Mouse (Mus musculus): ENCODE results near the gene Lsm4.

DNA sequence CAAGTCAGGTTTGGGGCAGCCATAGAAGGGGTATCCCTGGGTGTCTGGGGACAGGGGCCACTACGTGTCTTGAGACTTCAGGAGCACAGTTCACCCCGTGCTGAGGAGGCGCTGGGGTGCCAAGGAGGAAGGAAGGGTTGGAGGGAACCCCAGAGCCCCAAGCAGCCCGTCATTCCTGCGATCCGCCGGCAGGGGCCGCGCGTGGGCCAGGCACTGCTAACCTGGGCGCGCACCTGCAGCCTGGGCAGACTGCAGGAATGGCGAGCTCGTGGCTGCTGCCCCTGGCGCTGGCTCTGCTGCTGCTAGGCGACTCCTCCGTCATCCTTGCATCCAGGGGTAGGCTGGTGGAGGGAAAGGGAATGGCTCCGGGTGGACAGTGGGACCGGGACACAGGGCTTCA, 45.2 kb downstream of the Lsm4 start, which contains the start of gene Gm3336:
- peak; percentile 69 for TF ChIP-seq CTCF (IDR thresholded peaks at IDR 0.05; ENCODE audit: low read depth)
- no peak for TF ChIP-seq EP300 (IDR thresholded peaks at IDR 0.05; ENCODE audit: low read depth)
